In the genomic region with DNA sequence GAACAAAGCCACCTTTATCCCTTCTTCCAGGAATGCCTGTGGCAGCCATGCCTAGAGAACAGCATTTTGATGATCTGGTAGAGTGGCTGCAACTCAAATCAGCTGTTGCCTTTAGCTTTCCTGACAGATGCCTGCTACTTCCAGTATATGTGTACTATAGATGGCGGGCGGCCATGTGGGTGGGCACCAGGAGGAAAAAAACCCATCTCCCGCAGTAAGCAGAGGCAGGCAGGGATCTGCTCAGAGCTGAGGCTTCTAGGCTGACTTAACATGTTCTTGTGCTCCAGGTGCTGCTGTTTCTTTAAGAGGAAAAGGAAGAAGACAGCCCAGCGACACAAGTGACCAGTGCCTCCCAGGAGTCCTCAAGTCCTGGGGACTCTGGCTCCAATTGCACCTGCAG, we compare ENCODE assay signal across 19 mouse cellular contexts. TPM values are rescaled to one million over a fixed set of nuclear protein-coding genes. Genes with fewer than 3 reads are reported as not detected.
DNase-seq lines count a peak whose midpoint lies in the region.
"Had no signal": no experiment of that assay in that cellular context is flagged by ENCODE, and none has a peak within 500 bp of the region (broad histone marks: within the 10 kb centered on the region; RNA-seq: fewer than 3 reads in every experiment).

No protein-coding gene starts in this region.

- no peak overlapping the region for H3K27ac ChIP-seq in heart, embryonic 10.5 days
- H3K27ac ChIP-seq: embryonic facial prominence, embryonic 15.5 days; forebrain, embryonic 10.5 days; gastrocnemius, adult 2 months; hindbrain, embryonic 15.5 days had no signal

- no peaks in the 10 kb centered on the region for H3K27me3 ChIP-seq in heart, embryonic 10.5 days (ENCODE audit: insufficient read depth, poor library complexity, severe bottlenecking)
- H3K27me3 ChIP-seq: embryonic facial prominence, embryonic 15.5 days; hindbrain, embryonic 15.5 days had no signal

- peaks cover 44% of the 10 kb centered on the region for H3K36me3 ChIP-seq in heart, embryonic 10.5 days

- no peaks in the 10 kb centered on the region for H3K9me3 ChIP-seq in heart, embryonic 10.5 days
- H3K9me3 ChIP-seq: embryonic facial prominence, embryonic 15.5 days; forebrain, embryonic 10.5 days; hindbrain, embryonic 15.5 days had no signal

- intact Hi-C loops in heart, postnatal 14 days (cut with DNase I) = no loop called here
- intact Hi-C loops in left cerebral cortex, postnatal 14 days (cut with DNase I) = no loop called here
- intact Hi-C loops in left cerebral cortex, postnatal 10 days (cut with DNase I) = no loop called here

- no peak overlapping the region for H3K4me3 ChIP-seq in heart, embryonic 10.5 days
- H3K4me3 ChIP-seq: embryonic facial prominence, embryonic 15.5 days; erythroblast, embryonic 14.5 days; forebrain, embryonic 10.5 days; gastrocnemius, adult 2 months; hindbrain, embryonic 15.5 days had no signal

- DNase-seq in heart, embryonic 10.5 days (ENCODE audit: low spot score) = peak; percentile 56
- no peak for DNase-seq in heart, postnatal 14 days
- peak; percentile 44 to 52 for DNase-seq in left cerebral cortex, postnatal 14 days (ENCODE audit: low spot score in 2 of 2)
- no peak for DNase-seq in left cerebral cortex, postnatal 10 days (ENCODE audit: extremely low spot score in 1 of 2, low spot score in 2 of 2)
- peak; percentile 49 to 59 for DNase-seq in right cerebral cortex, adult 2 months (ENCODE audit: low spot score in 2 of 2)
- DNase-seq in right cerebral cortex, postnatal 36 days (ENCODE audit: low spot score in 2 of 2) = peak; percentile 50 to 51
- no peak for DNase-seq in testis, postnatal 14 days (ENCODE audit: low spot score)
- DNase-seq: adrenal gland, adult 2 months; adrenal gland, postnatal 25 days; cerebellum, adult 8-10 months; cerebellum, postnatal 14 days; embryo, embryonic 11 days; gastrocnemius, adult 2 months; gastrocnemius, postnatal 25 days; heart, postnatal 10 days had no signal

- 77% methylated on average over 4 of the region's 4 CpGs for WGBS in heart, embryonic 10.5 days

- 0 out of 2 replicates have a peak, but pooled peaks cover 3% of the 10 kb centered on the region for H3K4me1 ChIP-seq in heart, embryonic 10.5 days
- H3K4me1 ChIP-seq: embryonic facial prominence, embryonic 15.5 days; forebrain, embryonic 10.5 days; hindbrain, embryonic 15.5 days had no signal

RNA-seq across cellular contexts. Expression of a gene that starts 20.7 kb away (rescaled TPM):
- polyA plus RNA-seq in heart, embryonic 10.5 days (2016; fragmentation: Nextera tagmentation; extraction: Ambion mirVana) = 448 and 551 TPM in 2 replicates
- total RNA-seq in heart, postnatal 14 days (2021) = 100 to 1,000 TPM; 184 to 201 TPM
- 100 to 1,000 TPM; 231 to 238 TPM for total RNA-seq in left cerebral cortex, postnatal 14 days (2021)
- 100 to 1,000 TPM; 238 to 241 TPM for total RNA-seq in left cerebral cortex, postnatal 10 days (2021)

RNA-seq across cellular contexts. Expression of a gene that starts 30.2 kb away (rescaled TPM):
- 2.1 and 3.1 TPM in 2 replicates for polyA plus RNA-seq in heart, embryonic 10.5 days (2016; fragmentation: Nextera tagmentation; extraction: Ambion mirVana)
- 1 to 10 TPM in 1 of 2 experiments, under 1 TPM in 1; 0.90 to 1.0 TPM for total RNA-seq in heart, postnatal 14 days (2021)
- 1 to 10 TPM; 3.3 to 4.4 TPM for total RNA-seq in left cerebral cortex, postnatal 14 days (2021)
- 1 to 10 TPM; 4.6 to 4.9 TPM for total RNA-seq in left cerebral cortex, postnatal 10 days (2021)

Comparison
In these comparisons a context has a peak if more than half of its experiments do, and no peak if none do; other contexts are left out.
1. DNase-seq: peak in heart, embryonic 10.5 days (single experiment), left cerebral cortex, postnatal 14 days (2 of 2), right cerebral cortex, adult 2 months (2 of 2) and right cerebral cortex, postnatal 36 days (2 of 2); none in heart, postnatal 14 days (0 of 2), left cerebral cortex, postnatal 10 days (0 of 2) and testis, postnatal 14 days (single experiment).